Mouse (Mus musculus) G1E (cell line): Measurements from ENCODE around the gene Cbfa2t3.

Experiments
- CTCF ChIP-seq: IDR thresholded peaks from 2 replicates; pipeline ENCODE4 v1.5.1; 2012; ENCODE audit warnings: low read depth, low read length, inconsistent platforms, mixed read lengths
- GATA1 ChIP-seq: IDR thresholded peaks from 2 replicates; pipeline ENCODE4 v1.6.1; 2012; ENCODE audit warnings: borderline replicate concordance, low read length, inconsistent platforms, mixed read lengths
- TAL1 ChIP-seq: conservative IDR thresholded peaks from 2 replicates; pipeline ENCODE4 v1.6.1; 2012; ENCODE audit warnings: low read depth, low read length, inconsistent platforms, mixed read lengths

GRCm38 (mm10) chr8:122704612-122705011 is 5.7 kb upstream of the Cbfa2t3 start:
- TF ChIP-seq CTCF, result no peak
- TF ChIP-seq GATA1, result no peak
- no peak for TF ChIP-seq TAL1
